Mouse (Mus musculus) ES-E14 (cell line): ENCODE data around the gene Nwd2.

Experiments
- HCFC1 ChIP-seq: IDR thresholded peaks from 2 replicates; pipeline ENCODE4 v1.6.1; 2012; ENCODE audit warnings: low read length, inconsistent platforms, borderline replicate concordance; ENCODE audit not compliant: insufficient read depth
- MAFK ChIP-seq: IDR thresholded peaks from 2 replicates; pipeline ENCODE4 v1.6.1; 2014; ENCODE audit warnings: mild to moderate bottlenecking, low read depth, low read length, inconsistent platforms; ENCODE audit not compliant: insufficient read depth
- ZC3H11A ChIP-seq: IDR thresholded peaks from 2 replicates; pipeline ENCODE4 v1.6.1; 2012; ENCODE audit warnings: low read depth, mild to moderate bottlenecking, inconsistent platforms, low read length, borderline replicate concordance

DNA sequence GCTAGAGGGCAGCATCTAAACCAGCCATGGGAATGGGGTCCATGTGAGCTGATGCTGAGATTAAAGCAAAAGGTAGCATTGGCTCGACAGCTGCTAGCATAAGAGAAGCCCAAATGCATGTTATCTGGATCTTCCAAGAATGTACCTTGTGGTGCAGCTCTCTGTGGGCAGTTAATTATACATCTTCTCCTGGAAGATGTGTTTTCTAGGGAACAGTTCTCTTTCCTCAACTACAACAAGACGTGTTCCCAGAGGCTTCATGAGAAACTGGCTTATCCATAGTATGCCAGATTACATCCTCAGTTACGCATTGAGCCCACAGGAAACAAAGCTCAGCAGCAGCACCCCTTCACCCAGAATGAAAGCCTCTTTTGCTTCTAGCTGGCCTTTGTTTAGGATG, 80.1 kb downstream of the Nwd2 start:
- TF ChIP-seq HCFC1 (no peak), MAFK (no peak), ZC3H11A (no peak)
